Mouse (Mus musculus) cerebellum, adult 18-20 months (tissue): ENCODE data around the gene Tdrkh.

Experiments used
- DNase-seq, 2 experiments: peaks; one replicate each; pipeline ENCODE4 v3.0.0; 2021

Tdrkh gene

GRCm38 (mm10) chr3:94413031-94413679, at the start of gene Tdrkh:
Tdrkh (plus strand) TSS chr3:94413273.
- peak; percentile 96 to 99 for DNase-seq

- peak; percentile 58 to 76 for DNase-seq
Measured at GRCm38 (mm10) chr3:94363291-94364153, 49.6 kb upstream of the Tdrkh start.

- DNase-seq, result peak in 1 of 2 experiments; percentile 26
Measured at GRCm38 (mm10) chr3:94364154-94364526, 48.9 kb upstream of the Tdrkh start.

- peak; percentile 82 to 88 for DNase-seq
Measured at GRCm38 (mm10) chr3:94366761-94367160, 46.3 kb upstream of the Tdrkh start.

GRCm38 (mm10) chr3:94367511-94367910, 45.6 kb upstream of the Tdrkh start:
- DNase-seq, result no peak

GRCm38 (mm10) chr3:94368631-94369030, 44.4 kb upstream of the Tdrkh start:
- DNase-seq, result no peak

GRCm38 (mm10) chr3:94369709-94370108, 43.4 kb upstream of the Tdrkh start:
- no peak for DNase-seq

GRCm38 (mm10) chr3:94371637-94372036, 41.4 kb upstream of the Tdrkh start:
- DNase-seq, result peak; percentile 75 to 78

GRCm38 (mm10) chr3:94372038-94372437, 41.0 kb upstream of the Tdrkh start:
- DNase-seq, result no peak

- peak; percentile 71 to 84 for DNase-seq
Measured at GRCm38 (mm10) chr3:94372641-94373040, 40.4 kb upstream of the Tdrkh start, which contains the start of gene Rorc. Rorc (plus strand) TSS chr3:94372794.

- peak; percentile 43 to 63 for DNase-seq
Measured at GRCm38 (mm10) chr3:94373090-94373489, 40.0 kb upstream of the Tdrkh start.

GRCm38 (mm10) chr3:94373597-94374011, 39.5 kb upstream of the Tdrkh start:
- DNase-seq, result peak; percentile 70

GRCm38 (mm10) chr3:94374636-94375035, 38.4 kb upstream of the Tdrkh start:
- no peak for DNase-seq

- DNase-seq, result no peak
Measured at GRCm38 (mm10) chr3:94375146-94375545, 37.9 kb upstream of the Tdrkh start.

GRCm38 (mm10) chr3:94375861-94376260, 37.2 kb upstream of the Tdrkh start:
- DNase-seq, result no peak

- DNase-seq, result no peak
Measured at GRCm38 (mm10) chr3:94377028-94377923, 35.8 kb upstream of the Tdrkh start.

GRCm38 (mm10) chr3:94379831-94380510, 33.1 kb upstream of the Tdrkh start:
- DNase-seq, result no peak

GRCm38 (mm10) chr3:94382308-94382707, 30.8 kb upstream of the Tdrkh start:
- DNase-seq, result no peak

GRCm38 (mm10) chr3:94383476-94383875, 29.6 kb upstream of the Tdrkh start:
- no peak for DNase-seq

GRCm38 (mm10) chr3:94386671-94387070, 26.4 kb upstream of the Tdrkh start:
- DNase-seq, result no peak

GRCm38 (mm10) chr3:94387391-94387790, 25.7 kb upstream of the Tdrkh start:
- DNase-seq, result no peak

- no peak for DNase-seq
Measured at GRCm38 (mm10) chr3:94388047-94388446, 25.0 kb upstream of the Tdrkh start.
